Mouse (Mus musculus) left cerebral cortex, postnatal 4 days (tissue): ENCODE data around the gene Tep1. TPM values are rescaled to one million over a fixed set of nuclear protein-coding genes. Genes with fewer than 3 reads are reported as not detected.

Experiments
- DNase-seq: peaks from one replicate; pipeline ENCODE4 v3.0.0-alpha.2; 2022
- intact Hi-C: fragments of 180-260 bp; cut with DNase I; formaldehyde crosslinking; loops from one replicate; pipeline ENCODE4 v1.15.1; 2025
- total RNA-seq, 2 experiments: library from RNA; stranded (reverse); gene quantifications; 2 replicates each; pipeline ENCODE4 v1.2.3; 2021

Tep1 gene
- total RNA-seq, 2 experiments from 2014 or later: 1.6 to 3.4 TPM

GRCm38 (mm10) chr14:50796464-50796863 lies 73.9 kb downstream of the Tep1 start:
- no peak for DNase-seq
- intact Hi-C loops: no loop called here

GRCm38 (mm10) chr14:50795965-50796364 lies 74.4 kb downstream of the Tep1 start:
- DNase-seq: no peak
- intact Hi-C loops: no loop called here

- intact Hi-C loops: no loop called here
- DNase-seq: no peak
These were observed 75.0 kb downstream of the Tep1 start for GRCm38 (mm10) chr14:50795261-50795935.

DNA sequence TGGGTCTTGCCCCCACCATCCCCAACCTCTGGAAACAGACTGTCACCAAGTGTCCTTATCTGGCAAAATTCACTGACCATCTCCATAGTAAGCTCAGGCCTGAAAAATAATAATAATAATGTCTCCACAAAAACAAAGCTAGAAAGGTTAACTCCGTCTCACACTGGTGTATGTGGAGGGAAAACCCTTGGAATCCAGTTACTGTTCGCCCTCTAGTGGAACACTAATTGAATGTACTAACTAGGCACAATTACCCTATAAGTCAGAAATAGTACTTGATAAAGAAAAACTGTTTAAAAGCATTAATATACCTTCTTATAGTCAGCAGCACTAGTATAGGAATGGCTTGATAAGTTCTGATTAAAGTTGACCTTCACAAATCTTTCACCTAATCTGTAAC lies 82.2 kb downstream of the Tep1 start:
- intact Hi-C loops: no loop called here
- no peak for DNase-seq

DNA sequence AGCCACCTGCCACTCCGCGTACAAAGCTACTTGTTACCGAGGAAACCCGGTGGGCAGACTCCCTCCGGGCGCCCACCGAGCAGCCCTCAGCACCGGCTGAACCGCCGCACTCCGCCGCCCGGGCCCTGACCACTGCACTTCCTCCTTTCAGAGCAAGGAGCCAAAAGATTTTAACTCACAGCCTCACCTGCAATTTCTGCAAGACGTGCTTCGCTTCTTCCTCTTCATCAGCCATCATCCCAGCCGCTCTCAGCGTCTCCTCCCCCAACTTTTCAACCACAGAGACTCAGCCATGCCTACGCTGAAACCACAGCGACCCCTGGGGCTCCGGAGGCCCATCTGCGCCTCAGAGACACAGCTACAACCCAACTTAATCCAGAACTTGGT lies 85.1 kb downstream of the Tep1 start, which contains the start of gene Ttc5:
Ttc5 (minus strand) TSS at position 269 of the 387 bp plus-strand sequence.
- peak; percentile 88 for DNase-seq
- intact Hi-C loops: no loop called here

DNA sequence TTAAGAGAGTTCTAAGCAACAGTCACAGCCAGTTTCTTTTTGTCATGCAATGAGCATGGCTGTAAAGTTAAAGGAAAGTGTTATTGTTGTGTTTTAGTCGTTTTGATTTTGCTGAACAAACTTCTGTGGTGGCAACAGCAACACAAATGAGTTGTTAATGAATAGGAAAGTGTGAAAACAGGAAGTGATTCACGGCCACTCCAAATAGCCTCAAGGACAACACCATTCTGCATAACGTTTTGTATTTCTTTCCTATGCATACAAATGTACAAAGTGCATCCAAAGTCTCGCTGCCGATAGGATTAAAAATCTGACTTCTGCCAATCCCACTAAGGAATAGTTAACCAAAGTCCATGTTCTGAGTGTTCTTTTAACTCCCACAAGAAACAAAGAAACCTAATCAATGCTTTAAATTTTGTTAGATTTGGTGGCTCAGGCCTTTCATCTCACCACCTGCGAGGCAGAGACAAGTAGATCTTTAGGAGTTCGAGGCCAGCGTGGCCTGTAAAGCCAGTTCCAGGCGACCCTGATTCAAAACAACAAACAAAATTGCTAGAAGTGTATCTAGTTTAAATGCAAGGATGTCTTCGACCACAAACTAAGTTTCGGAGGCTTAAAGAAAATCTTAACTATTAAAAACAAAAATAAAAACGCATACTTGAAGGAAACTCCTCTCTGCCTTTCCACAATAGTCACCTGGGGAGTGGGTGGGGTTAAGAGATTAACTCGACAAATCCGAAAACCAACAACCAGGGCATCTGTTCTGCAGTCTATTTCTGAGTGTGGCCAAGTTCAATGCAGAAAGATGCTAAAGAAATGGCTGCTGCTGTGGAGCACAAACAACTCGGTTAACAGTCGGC lies 85.7 kb downstream of the Tep1 start:
- intact Hi-C loops: no loop called here
- no peak for DNase-seq

DNA sequence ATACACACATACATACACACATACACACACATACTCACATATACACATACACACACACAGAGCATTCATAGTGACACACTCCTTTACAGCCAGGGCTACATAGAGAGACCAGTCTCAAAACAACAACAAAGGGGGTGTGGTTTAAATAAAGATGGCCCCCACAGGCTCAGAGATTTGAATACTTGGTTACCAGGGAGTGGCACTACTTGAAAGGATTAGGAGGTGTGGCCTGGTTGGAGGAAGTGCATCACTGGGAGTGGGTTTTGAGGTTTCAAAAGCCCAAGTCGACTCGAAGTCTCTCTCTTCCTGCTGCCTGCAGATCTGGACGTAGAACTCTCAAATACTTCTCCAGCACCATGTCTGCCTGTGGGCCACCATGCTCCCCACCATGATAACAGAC lies 88.2 kb downstream of the Tep1 start:
- DNase-seq: no peak
- intact Hi-C loops: no loop called here

Other genes with a start within 250 kb of the Tep1 start
- not detected for gene Olfr745, start 231.2 kb downstream of the Tep1 start, total RNA-seq
- gene Olfr746, start 223.5 kb downstream of the Tep1 start, total RNA-seq: not detected
- not detected for gene Olfr747, start 177.4 kb downstream of the Tep1 start, total RNA-seq
- not detected for gene Olfr748, start 163.2 kb downstream of the Tep1 start, total RNA-seq
- not detected for gene Olfr749, start 125.5 kb downstream of the Tep1 start, total RNA-seq
- gene Ttc5, start 85.0 kb downstream of the Tep1 start, total RNA-seq: 10 to 100 TPM; 79.6 to 89.0 TPM
- under 1 TPM in 1 of 2 experiments, not detected in 1; 0.58 TPM for gene Ccnb1ip1, start 62.8 kb downstream of the Tep1 start, total RNA-seq
- gene Parp2, start 62.7 kb downstream of the Tep1 start, total RNA-seq: 10 to 100 TPM; 33.5 to 35.3 TPM
- gene Klhl33, start 26.9 kb upstream of the Tep1 start, total RNA-seq: 1 to 10 TPM; 1.3 to 1.7 TPM
- gene Osgep, start 54.3 kb upstream of the Tep1 start, total RNA-seq: 10 to 100 TPM; 37.8 to 40.1 TPM
- 10 to 100 TPM; 78.9 to 83.2 TPM for gene Apex1, start 54.4 kb upstream of the Tep1 start, total RNA-seq
- 10 to 100 TPM; 72.8 to 76.0 TPM for gene Pip4p1, start 60.3 kb upstream of the Tep1 start, total RNA-seq
- 10 to 100 TPM in 1 of 2 experiments, 1 to 10 TPM in 1; 9.3 to 11.6 TPM for gene Pnp, start 60.5 kb upstream of the Tep1 start, total RNA-seq
- gene Gm49342, start 74.0 kb upstream of the Tep1 start, total RNA-seq: 10 to 100 TPM in 1 of 2 experiments, 1 to 10 TPM in 1; 8.0 to 10.6 TPM
- 1 to 10 TPM in 1 of 2 experiments, under 1 TPM in 1; 0.78 to 1.0 TPM for gene Pnp2, start 85.4 kb upstream of the Tep1 start, total RNA-seq
- gene Rnase10, start 137.2 kb upstream of the Tep1 start, total RNA-seq: under 1 TPM in 1 of 2 experiments, not detected in 1; 0.24 TPM
- not detected for gene Rnase9, start 171.3 kb upstream of the Tep1 start, total RNA-seq
- not detected for gene Rnase11, start 179.6 kb upstream of the Tep1 start, total RNA-seq
- gene Rnase12, start 187.1 kb upstream of the Tep1 start, total RNA-seq: not detected
- gene Olfr750, start 203.9 kb upstream of the Tep1 start, total RNA-seq: not detected
- gene Rnase4, start 220.5 kb upstream of the Tep1 start, total RNA-seq: 10 to 100 TPM; 10.3 to 11.0 TPM
- gene Ang, start 220.6 kb upstream of the Tep1 start, total RNA-seq: 1 to 10 TPM; 2.1 TPM
- gene Eddm3b, start 243.9 kb upstream of the Tep1 start, total RNA-seq: not detected